Mouse (Mus musculus) kidney, adult 2 months (tissue): ENCODE data around the gene Abhd2. TPM values are rescaled to one million over a fixed set of nuclear protein-coding genes. Genes with fewer than 3 reads are reported as not detected.

Experiments
- DNase-seq: peaks from one replicate; pipeline ENCODE4 v3.0.0; 2021
- H3K27ac ChIP-seq: fragments of 200-500 bp; 2 replicates; pipeline ENCODE4 v1.5.1; 2012; ENCODE audit warnings: low read depth, low read length, control low read depth, inconsistent platforms; ENCODE audit not compliant: insufficient read depth
- H3K27me3 ChIP-seq: fragments of 200-500 bp; replicated peaks from 2 replicates; pipeline ENCODE4 v1.6.1; 2012; ENCODE audit warnings: mild to moderate bottlenecking, moderate library complexity, low read length, inconsistent platforms; ENCODE audit not compliant: control insufficient read depth, insufficient read depth
- H3K36me3 ChIP-seq: fragments of 200-500 bp; 2 replicates; pipeline ENCODE4 v1.6.1; 2012; ENCODE audit warnings: mild to moderate bottlenecking, moderate library complexity, low read length, inconsistent platforms; ENCODE audit not compliant: control insufficient read depth, insufficient read depth
- H3K4me1 ChIP-seq: fragments of 200-500 bp; 2 replicates; pipeline ENCODE4 v1.6.1; 2011; ENCODE audit warnings: low read length; ENCODE audit not compliant: control insufficient read depth, insufficient read depth
- H3K4me3 ChIP-seq: fragments of 200-500 bp; 2 replicates; pipeline ENCODE4 v1.5.1; 2011; ENCODE audit warnings: mild to moderate bottlenecking, low read depth, low read length, control low read depth; ENCODE audit not compliant: insufficient read depth
- CTCF ChIP-seq: fragments of 200-500 bp; conservative IDR thresholded peaks from 2 replicates; pipeline ENCODE4 v1.5.1; 2011; ENCODE audit warnings: low read depth, mild to moderate bottlenecking, control low read depth, low read length, moderate library complexity, mixed read lengths; ENCODE audit not compliant: insufficient read depth, insufficient read length
- POLR2A ChIP-seq: fragments of 200-500 bp; IDR thresholded peaks from one replicate; pipeline ENCODE4 v1.6.1; 2011; ENCODE audit warnings: low read depth, low read length, control low read depth
- WGBS: fragments of 180-500 bp; shearing (Covaris S2); methylation state at CpG from one replicate; pipeline ENCODE4 v1.1.7; 2018; 5-methylcytosine and 5-hydroxymethylcytosine counted together
- polyA plus RNA-seq: library from polyadenylated mRNA; depleted of rRNA; stranded (reverse); fragments of >200 nt; gene quantifications from 2 replicates; pipeline ENCODE4 v1.2.3, GENCODE M21; 2012; rRNA removed

Abhd2 gene
- polyA plus RNA-seq, 1 experiment: 29.4 TPM

DNA sequence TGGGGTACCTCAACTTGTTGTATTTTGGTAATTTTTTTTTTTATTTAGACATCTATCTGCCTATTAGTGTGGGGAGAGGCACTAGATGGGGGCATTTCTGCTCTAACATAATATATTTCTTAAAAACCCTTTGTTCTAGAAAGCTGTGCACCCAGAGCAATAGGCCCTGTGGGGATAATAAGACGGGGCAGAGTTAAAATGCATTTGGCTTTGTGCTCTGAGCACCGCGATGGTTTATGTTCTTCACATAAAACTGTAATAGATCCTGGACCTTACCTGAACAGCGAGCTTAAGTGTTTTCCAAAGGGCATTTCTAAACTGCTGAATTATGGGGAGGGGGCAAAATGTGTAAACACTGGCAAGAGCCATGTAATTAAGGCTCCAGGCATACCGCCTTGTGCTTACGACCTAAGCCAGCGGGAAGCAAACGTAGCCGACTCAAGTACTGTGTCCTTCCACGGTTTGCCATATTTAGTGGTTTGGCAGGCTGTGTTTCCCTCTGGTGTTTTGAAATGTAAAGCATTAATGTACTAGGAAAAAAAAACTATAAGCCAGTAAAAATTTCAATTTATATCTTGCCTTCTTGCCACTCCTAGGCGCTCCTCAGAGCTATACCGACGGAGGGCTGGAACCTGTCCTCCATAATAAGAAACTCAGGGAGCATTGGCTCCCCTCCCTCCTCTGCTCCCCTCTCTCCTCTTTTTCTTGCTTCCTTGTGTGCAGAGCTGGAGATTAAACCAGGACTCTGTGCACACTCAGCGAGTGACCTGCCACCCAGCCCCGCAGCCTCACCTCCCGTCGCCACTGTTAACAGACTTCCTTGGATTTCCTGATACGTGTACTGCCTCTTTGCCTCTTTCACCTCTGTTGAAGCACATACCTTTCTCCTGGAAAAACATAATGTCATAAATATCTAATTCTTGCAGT lies 141.7 kb downstream of the Abhd2 start:
- no peak for DNase-seq
- H3K4me1 ChIP-seq: no peaks in the 10 kb centered on the region
- TF ChIP-seq CTCF (no peak), POLR2A (no peak)
- no peaks in the 10 kb centered on the region for H3K27me3 ChIP-seq
- H3K36me3 ChIP-seq: no peaks in the 10 kb centered on the region
- H3K4me3 ChIP-seq: no peak overlapping the region
- H3K27ac ChIP-seq: no peak overlapping the region
- 78% methylated on average over 18 of the region's 18 CpGs for WGBS

Other genes with a start within 250 kb of the Abhd2 start
- not detected in 2 replicates for gene Acan, start 219.7 kb upstream of the Abhd2 start, polyA plus RNA-seq
- gene Hapln3, start 142.2 kb upstream of the Abhd2 start, polyA plus RNA-seq: 1.6 and 3.1 TPM in 2 replicates
- gene Mfge8, start 124.1 kb upstream of the Abhd2 start, polyA plus RNA-seq: 177 and 191 TPM in 2 replicates
- gene Rlbp1, start 113.8 kb downstream of the Abhd2 start, polyA plus RNA-seq: 0.33 TPM in 1 of 2 replicates, not detected in the other
- gene Fanci, start 118.7 kb downstream of the Abhd2 start, polyA plus RNA-seq: 0.10 and 0.17 TPM in 2 replicates
- gene Polg, start 193.2 kb downstream of the Abhd2 start, polyA plus RNA-seq: 33.8 and 35.3 TPM in 2 replicates